In genomic region chr10:127738151-127738882, GRCm38 (mm10) we compare ENCODE assay signal across 8 mouse cellular contexts. TPM values are rescaled to one million over a fixed set of nuclear protein-coding genes. Genes with fewer than 3 reads are reported as not detected.
DNase-seq lines count a peak whose midpoint lies in the region; ATAC-seq and TF ChIP-seq lines count a peak whose summit lies in the region.

No protein-coding gene starts in this region.

- ATAC-seq in heart, embryonic 13.5 days (ENCODE audit: extremely low read depth, insufficient number of reproducible peaks, low FRiP score, low TSS enrichment), result no peak
- ATAC-seq in kidney, postnatal 0 days (replicated peaks; ENCODE audit: low FRiP score, low read depth), result no peak; the same call in 1 of the 2 replicates

- H3K36me3 ChIP-seq in heart, embryonic 13.5 days, result peaks cover 22% of the 10 kb centered on the region
- peaks cover 20% of the 10 kb centered on the region for H3K36me3 ChIP-seq in kidney, postnatal 0 days (ENCODE audit: insufficient read depth, low read length)
- H3K36me3 ChIP-seq in macrophage (ENCODE audit: inconsistent target), result peaks cover 19% of the 10 kb centered on the region; the same call in 1 of the 2 replicates

- H3K79me2 ChIP-seq in macrophage (ENCODE audit: inconsistent target), result peaks cover 31% of the 10 kb centered on the region; the same call in 1 of the 2 replicates

- TF ChIP-seq CTCF in kidney, postnatal 0 days (IDR thresholded peaks at IDR 0.05; ENCODE audit: low read depth), result peak; percentile 82

- 0 out of 2 replicates have a peak, but pooled peaks cover 4% of the 10 kb centered on the region for H3K27me3 ChIP-seq in heart, embryonic 13.5 days (replicated peaks)
- H3K27me3 ChIP-seq in kidney, postnatal 0 days (ENCODE audit: insufficient read depth, low read length), result no peaks in the 10 kb centered on the region

- H3K4me2 ChIP-seq in heart, embryonic 13.5 days, result peak overlapping the region; percentile 89
- peak overlapping the region; percentile 69 for H3K4me2 ChIP-seq in kidney, postnatal 0 days (ENCODE audit: low read length)

- peak overlapping the region; percentile 99; the same call in 1 of the 2 replicates for H3K9ac ChIP-seq in heart, embryonic 13.5 days
- H3K9ac ChIP-seq in kidney, postnatal 0 days (ENCODE audit: low read depth, low read length), result 0 out of 2 replicates have a peak overlapping the region, but pooled peaks have one; percentile 8

- H3K27ac ChIP-seq in heart, embryonic 13.5 days (replicated peaks), result 0 out of 2 replicates have a peak overlapping the region, but pooled peaks have one; percentile 62
- peak overlapping the region; percentile 92 for H3K27ac ChIP-seq in kidney, postnatal 0 days
- no peak overlapping the region for H3K27ac ChIP-seq in macrophage

- no peaks in the 10 kb centered on the region for H3K9me3 ChIP-seq in heart, embryonic 13.5 days
- H3K9me3 ChIP-seq in kidney, postnatal 0 days (replicated peaks; ENCODE audit: low read length), result no peaks in the 10 kb centered on the region

- peaks cover 27% of the 10 kb centered on the region for H3K4me1 ChIP-seq in heart, embryonic 13.5 days
- H3K4me1 ChIP-seq in kidney, postnatal 0 days (replicated peaks; ENCODE audit: insufficient read depth, low read length), result no peaks in the 10 kb centered on the region

- peak; percentile 66 for DNase-seq in testis, postnatal 10 days (ENCODE audit: low spot score)
- no peak for DNase-seq in testis, postnatal 14 days (ENCODE audit: low spot score)
- peak; percentile 18 for DNase-seq in cerebellum, adult 9-10 months
- DNase-seq in kidney, postnatal 0 days (ENCODE audit: low spot score), result peak; percentile 63
- no peak for DNase-seq in layer of hippocampus, adult 9-11 months
- DNase-seq in left cerebral cortex, postnatal 10 days (ENCODE audit: extremely low spot score in 1 of 2, low spot score in 2 of 2), result no peak

- 38% methylated on average over 13 of the region's 13 CpGs for WGBS in heart, embryonic 13.5 days
- WGBS in kidney, postnatal 0 days, result 36% methylated on average over 13 of the region's 13 CpGs
- 42% methylated on average over 13 of the region's 13 CpGs for WGBS in macrophage (ENCODE audit: missing documents)

- intact Hi-C loops in left cerebral cortex, postnatal 10 days (cut with DNase I), result loop anchor here (5.0 to 10.0 kb wide), 2 partner anchors 269 to 446 kb away; partner anchors contain the start of genes Hsd17b6 and Rbms2

- peak overlapping the region; percentile 94 for H3K4me3 ChIP-seq in heart, embryonic 13.5 days
- H3K4me3 ChIP-seq in kidney, postnatal 0 days (replicated peaks; ENCODE audit: low read depth, low read length), result 0 out of 2 replicates have a peak overlapping the region, but pooled peaks have one; percentile 97
- H3K4me3 ChIP-seq in macrophage (ENCODE audit: inconsistent target), result peak overlapping the region; percentile 40

RNA-seq across cellular contexts. Expression of gene Zbtb39, which starts 1.0 kb away (rescaled TPM):
- polyA plus RNA-seq in heart, embryonic 13.5 days (2015; fragmentation: Nextera tagmentation; extraction: Ambion mirVana), result 1.6 and 2.0 TPM in 2 replicates
- polyA plus RNA-seq in kidney, postnatal 0 days (2015; fragmentation: Nextera tagmentation; extraction: Ambion mirVana), result 2.8 and 3.0 TPM in 2 replicates
- total RNA-seq in macrophage (2018; cell fraction: chromatin; rRNA removed), result 10 to 100 TPM in 9 of 26 experiments, 1 to 10 TPM in 17; 3.6 to 18.6 (median 8.3) TPM
- 1 to 10 TPM; 2.2 to 7.2 (median 4.3) TPM for total RNA-seq in macrophage (2018; cell fraction: cytosol; rRNA removed)
- total RNA-seq in macrophage (2018; cell fraction: nucleus; rRNA removed), result 10 to 100 TPM in 9 of 26 experiments, 1 to 10 TPM in 17; 4.0 to 17.9 (median 7.3) TPM
- polyA plus RNA-seq in macrophage (2018), result 3.1 to 3.8 TPM (median 3.4 TPM) in 3 replicates
- total RNA-seq in left cerebral cortex, postnatal 10 days (2021), result 1 to 10 TPM; 8.8 to 10.0 TPM

RNA-seq across cellular contexts. Expression of gene Gpr182, which starts 13.2 kb away (rescaled TPM):
- polyA plus RNA-seq in heart, embryonic 13.5 days (2015; fragmentation: Nextera tagmentation; extraction: Ambion mirVana), result 20.2 TPM in 2 replicates
- polyA plus RNA-seq in kidney, postnatal 0 days (2015; fragmentation: Nextera tagmentation; extraction: Ambion mirVana), result 8.3 and 8.9 TPM in 2 replicates
- total RNA-seq in macrophage (2018; cell fraction: chromatin; rRNA removed), result not detected
- total RNA-seq in macrophage (2018; cell fraction: cytosol; rRNA removed), result not detected
- total RNA-seq in macrophage (2018; cell fraction: nucleus; rRNA removed), result not detected
- polyA plus RNA-seq in macrophage (2018), result 0.03 TPM in 1 of 3 replicates, not detected in the others
- total RNA-seq in left cerebral cortex, postnatal 10 days (2021), result 1 to 10 TPM; 1.3 to 1.6 TPM

RNA-seq across cellular contexts. Expression of gene Tac2, which starts 14.0 kb away (rescaled TPM):
- 1.2 and 2.0 TPM in 2 replicates for polyA plus RNA-seq in heart, embryonic 13.5 days (2015; fragmentation: Nextera tagmentation; extraction: Ambion mirVana)
- polyA plus RNA-seq in kidney, postnatal 0 days (2015; fragmentation: Nextera tagmentation; extraction: Ambion mirVana), result 2.5 and 2.6 TPM in 2 replicates
- not detected for total RNA-seq in macrophage (2018; cell fraction: chromatin; rRNA removed)
- total RNA-seq in macrophage (2018; cell fraction: cytosol; rRNA removed), result not detected
- total RNA-seq in macrophage (2018; cell fraction: nucleus; rRNA removed), result not detected
- polyA plus RNA-seq in macrophage (2018), result not detected in 3 replicates
- 10 to 100 TPM; 14.5 to 17.8 TPM for total RNA-seq in left cerebral cortex, postnatal 10 days (2021)

RNA-seq across cellular contexts. Expression of gene Rdh1, which starts 21.2 kb away (rescaled TPM):
- polyA plus RNA-seq in heart, embryonic 13.5 days (2015; fragmentation: Nextera tagmentation; extraction: Ambion mirVana), result not detected in 2 replicates
- polyA plus RNA-seq in kidney, postnatal 0 days (2015; fragmentation: Nextera tagmentation; extraction: Ambion mirVana), result 0.21 and 0.28 TPM in 2 replicates
- total RNA-seq in macrophage (2018; cell fraction: chromatin; rRNA removed), result 1 to 10 TPM in 4 of 26 experiments, under 1 TPM in 19, not detected in 3; 0.25 to 1.9 (median 0.58) TPM
- under 1 TPM in 14 of 26 experiments, not detected in 12; under 0.01 to 0.07 (median 0.05) TPM for total RNA-seq in macrophage (2018; cell fraction: cytosol; rRNA removed)
- total RNA-seq in macrophage (2018; cell fraction: nucleus; rRNA removed), result under 1 TPM in 19 of 26 experiments, not detected in 7; 0.13 to 0.75 (median 0.33) TPM
- 0.03 TPM in 1 of 3 replicates, not detected in the others for polyA plus RNA-seq in macrophage (2018)
- total RNA-seq in left cerebral cortex, postnatal 10 days (2021), result under 1 TPM; 0.19 to 0.28 TPM

RNA-seq across cellular contexts. Expression of gene Rdh16f1, which starts 21.3 kb away (rescaled TPM):
- polyA plus RNA-seq in heart, embryonic 13.5 days (2015; fragmentation: Nextera tagmentation; extraction: Ambion mirVana), result not detected in 2 replicates
- 0.87 and 0.98 TPM in 2 replicates for polyA plus RNA-seq in kidney, postnatal 0 days (2015; fragmentation: Nextera tagmentation; extraction: Ambion mirVana)
- total RNA-seq in macrophage (2018; cell fraction: chromatin; rRNA removed), result under 1 TPM in 6 of 26 experiments, not detected in 20; 0.38 to 0.49 (median 0.40) TPM
- not detected for total RNA-seq in macrophage (2018; cell fraction: cytosol; rRNA removed)
- total RNA-seq in macrophage (2018; cell fraction: nucleus; rRNA removed), result under 1 TPM in 8 of 26 experiments, not detected in 18; 0.20 to 0.93 (median 0.36) TPM
- not detected in 3 replicates for polyA plus RNA-seq in macrophage (2018)
- total RNA-seq in left cerebral cortex, postnatal 10 days (2021), result under 1 TPM in 1 of 2 experiments, not detected in 1; 0.24 TPM

Comparison
In these comparisons a context has a peak if more than half of its experiments do, and no peak if none do; other contexts are left out.
1. DNase-seq: peak in testis, postnatal 10 days (single experiment), cerebellum, adult 9-10 months (single experiment) and kidney, postnatal 0 days (single experiment); none in testis, postnatal 14 days (single experiment), layer of hippocampus, adult 9-11 months (single experiment) and left cerebral cortex, postnatal 10 days (0 of 2).
2. H3K4me3 ChIP-seq: peak in every context shown above with its lines; median percentile 97 in kidney, postnatal 0 days; 94 in heart, embryonic 13.5 days; 40 in macrophage.